Mouse (Mus musculus): Measurements from ENCODE around the gene Unc5c.

The Unc5c gene

DNA sequence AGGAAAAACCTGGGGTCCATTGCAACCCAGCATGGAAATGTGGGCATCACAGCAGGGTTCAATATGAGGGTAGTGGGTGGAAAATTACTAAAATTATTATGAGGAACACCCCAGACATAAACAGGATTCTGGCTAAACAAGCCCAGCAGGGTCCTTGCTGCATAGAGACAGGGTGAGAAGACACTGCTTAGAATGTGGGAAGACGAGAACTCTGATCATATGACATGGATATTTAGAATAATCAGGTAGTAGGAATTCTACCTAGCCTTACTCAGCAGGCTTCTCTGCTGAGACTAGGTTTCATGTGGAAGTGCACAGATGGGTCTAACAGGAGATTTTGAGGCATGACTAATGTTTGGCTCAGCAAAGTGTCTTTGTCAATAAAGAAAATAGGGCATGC lies 131.9 kb downstream of the Unc5c start:
- DNase-seq (ENCODE audit: low read depth, low spot score): no peak

DNA sequence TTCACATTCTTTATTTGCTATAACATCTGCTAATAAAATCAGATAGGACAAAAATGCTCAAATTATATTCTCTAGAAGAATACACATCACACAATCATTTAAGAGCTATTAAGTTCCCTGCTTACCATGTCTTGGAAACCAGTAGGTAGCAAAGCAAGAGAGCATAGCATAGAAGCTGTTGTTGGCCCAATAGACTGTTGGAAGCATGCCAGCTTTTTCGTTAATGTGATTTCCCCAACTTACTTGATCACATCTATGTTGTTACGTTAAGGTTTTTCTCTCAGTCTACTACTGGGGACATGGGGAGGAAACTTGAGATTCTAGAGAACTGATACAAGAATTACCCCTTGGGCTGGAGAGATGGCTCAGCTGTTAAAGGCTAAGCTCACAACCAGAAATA lies 133.0 kb downstream of the Unc5c start:
- DNase-seq (ENCODE audit: low read depth, low spot score): no peak

DNA sequence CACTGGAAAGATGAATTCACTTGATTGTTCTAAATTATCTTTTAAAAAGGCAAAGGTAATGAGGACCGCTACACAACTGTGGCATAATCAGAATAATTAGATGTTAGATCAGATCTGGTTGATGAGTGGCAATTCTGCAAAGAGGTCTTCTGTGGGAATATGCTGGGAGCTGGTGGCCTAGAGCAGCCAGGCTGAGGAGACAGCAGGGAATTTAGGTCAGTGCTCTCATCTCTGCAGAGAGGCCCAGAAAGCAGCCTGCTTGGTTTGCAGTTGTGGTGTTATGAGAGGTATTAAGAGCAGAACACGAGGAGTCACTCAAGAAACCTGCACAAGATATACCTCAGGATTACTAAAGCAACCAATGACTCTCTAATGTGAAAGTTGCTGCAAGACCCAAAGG lies 133.9 kb downstream of the Unc5c start:
- DNase-seq (ENCODE audit: low read depth, low spot score): no peak

DNA sequence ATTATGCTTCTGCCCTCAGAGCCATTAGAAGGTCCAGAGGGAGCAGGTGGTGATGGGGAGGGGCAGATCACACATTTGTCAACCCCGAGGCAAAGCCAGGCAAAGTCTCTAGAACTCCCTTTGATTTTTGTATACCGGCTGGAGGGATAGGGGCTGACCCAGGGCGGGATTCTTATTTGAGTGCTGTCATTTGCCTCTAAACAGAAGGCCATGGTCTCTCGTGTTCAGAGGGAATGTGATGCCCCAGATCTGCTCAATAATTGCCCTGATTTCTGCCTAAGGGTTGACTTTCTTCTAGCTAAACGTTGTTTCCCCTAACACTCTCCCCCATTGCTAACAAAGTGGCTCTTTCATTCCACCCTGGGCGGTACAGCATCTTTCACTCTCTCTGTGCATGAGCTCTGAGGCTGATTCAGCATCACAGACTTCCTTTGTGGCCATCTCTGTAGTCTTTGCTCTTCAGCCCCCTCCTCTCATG lies 136.1 kb downstream of the Unc5c start:
- DNase-seq (ENCODE audit: low read depth, low spot score): no peak

- DNase-seq (ENCODE audit: low read depth, low spot score): no peak
Observed at GRCm38 (mm10) chr3:141616718-141617117, 151.7 kb downstream of the Unc5c start.

- no peak for DNase-seq (ENCODE audit: low read depth, low spot score)
Observed at GRCm38 (mm10) chr3:141618675-141619074, 153.7 kb downstream of the Unc5c start.

GRCm38 (mm10) chr3:141621496-141621895 lies 156.5 kb downstream of the Unc5c start:
- no peak for DNase-seq (ENCODE audit: low read depth, low spot score)

- DNase-seq (ENCODE audit: low read depth, low spot score): no peak
Observed at GRCm38 (mm10) chr3:141626935-141627638, 162.1 kb downstream of the Unc5c start.

GRCm38 (mm10) chr3:141627639-141627977 lies 162.6 kb downstream of the Unc5c start:
- DNase-seq (ENCODE audit: low read depth, low spot score): no peak

DNA sequence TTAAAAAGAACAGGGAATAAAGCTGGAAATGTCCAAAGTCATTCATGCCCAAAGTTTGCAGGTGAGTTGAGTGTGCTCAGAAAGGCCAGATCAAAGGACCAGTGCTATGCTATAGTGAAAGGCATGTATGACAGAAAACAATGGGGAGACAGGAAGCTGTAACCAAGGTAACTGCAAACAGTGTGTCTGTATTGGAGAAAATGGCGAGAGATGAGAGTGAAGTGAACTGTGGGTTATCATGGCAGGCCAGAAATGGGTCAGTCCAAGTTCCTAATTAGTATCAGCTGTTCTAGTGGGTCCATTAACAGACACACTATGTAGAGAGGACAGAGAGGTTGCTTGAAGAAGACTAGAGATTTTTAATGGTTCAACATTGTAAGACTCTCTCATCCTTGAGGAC lies 164.4 kb downstream of the Unc5c start:
- DNase-seq (ENCODE audit: low read depth, low spot score): no peak

GRCm38 (mm10) chr3:141637900-141638299 lies 172.9 kb downstream of the Unc5c start:
- no peak for DNase-seq (ENCODE audit: low read depth, low spot score)

- DNase-seq (ENCODE audit: low read depth, low spot score): no peak
Observed at GRCm38 (mm10) chr3:141644264-141644663, 179.2 kb downstream of the Unc5c start.

GRCm38 (mm10) chr3:141646588-141646987 lies 181.6 kb downstream of the Unc5c start:
- no peak for DNase-seq (ENCODE audit: low read depth, low spot score)

- no peak for DNase-seq (ENCODE audit: low read depth, low spot score)
Observed at GRCm38 (mm10) chr3:141650658-141651057, 185.6 kb downstream of the Unc5c start.

- no peak for DNase-seq (ENCODE audit: low read depth, low spot score)
Observed at GRCm38 (mm10) chr3:141653915-141654314, 188.9 kb downstream of the Unc5c start.

DNA sequence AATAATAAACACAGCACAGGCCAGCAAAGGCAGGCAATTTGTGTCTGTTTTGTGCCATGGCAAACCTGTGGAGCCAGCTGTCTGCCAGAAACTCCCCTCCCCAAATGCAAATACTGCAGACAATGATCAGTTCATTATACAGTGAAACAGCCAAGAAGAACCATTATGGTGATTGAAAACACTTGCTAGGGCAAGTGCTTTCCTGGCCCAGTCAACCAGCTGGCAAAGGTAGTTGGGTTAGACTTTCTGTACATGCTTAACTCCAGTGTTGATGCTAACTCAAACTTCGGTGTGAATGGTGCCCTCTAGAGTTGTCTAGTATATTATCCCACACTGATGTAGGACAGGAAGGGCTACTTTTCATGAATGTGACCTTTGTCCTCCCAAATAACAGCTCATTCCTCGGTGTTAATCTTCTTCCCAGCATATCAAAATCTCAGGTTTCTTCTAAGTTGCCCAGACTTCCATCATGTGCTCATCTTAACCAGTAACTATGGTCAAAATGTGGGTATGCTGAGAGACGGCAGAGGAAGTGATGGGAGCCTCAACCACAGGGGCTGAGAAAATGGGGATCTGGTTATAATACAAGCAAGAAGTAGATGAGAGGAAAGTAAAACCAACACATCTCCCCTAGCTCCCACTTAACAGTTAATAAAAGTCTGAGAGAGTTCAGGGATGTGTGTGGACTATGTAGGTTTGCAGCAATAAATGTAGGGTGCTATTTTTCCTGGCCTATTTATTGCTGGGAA lies 194.2 kb downstream of the Unc5c start:
- no peak for DNase-seq (ENCODE audit: low read depth, low spot score)

DNA sequence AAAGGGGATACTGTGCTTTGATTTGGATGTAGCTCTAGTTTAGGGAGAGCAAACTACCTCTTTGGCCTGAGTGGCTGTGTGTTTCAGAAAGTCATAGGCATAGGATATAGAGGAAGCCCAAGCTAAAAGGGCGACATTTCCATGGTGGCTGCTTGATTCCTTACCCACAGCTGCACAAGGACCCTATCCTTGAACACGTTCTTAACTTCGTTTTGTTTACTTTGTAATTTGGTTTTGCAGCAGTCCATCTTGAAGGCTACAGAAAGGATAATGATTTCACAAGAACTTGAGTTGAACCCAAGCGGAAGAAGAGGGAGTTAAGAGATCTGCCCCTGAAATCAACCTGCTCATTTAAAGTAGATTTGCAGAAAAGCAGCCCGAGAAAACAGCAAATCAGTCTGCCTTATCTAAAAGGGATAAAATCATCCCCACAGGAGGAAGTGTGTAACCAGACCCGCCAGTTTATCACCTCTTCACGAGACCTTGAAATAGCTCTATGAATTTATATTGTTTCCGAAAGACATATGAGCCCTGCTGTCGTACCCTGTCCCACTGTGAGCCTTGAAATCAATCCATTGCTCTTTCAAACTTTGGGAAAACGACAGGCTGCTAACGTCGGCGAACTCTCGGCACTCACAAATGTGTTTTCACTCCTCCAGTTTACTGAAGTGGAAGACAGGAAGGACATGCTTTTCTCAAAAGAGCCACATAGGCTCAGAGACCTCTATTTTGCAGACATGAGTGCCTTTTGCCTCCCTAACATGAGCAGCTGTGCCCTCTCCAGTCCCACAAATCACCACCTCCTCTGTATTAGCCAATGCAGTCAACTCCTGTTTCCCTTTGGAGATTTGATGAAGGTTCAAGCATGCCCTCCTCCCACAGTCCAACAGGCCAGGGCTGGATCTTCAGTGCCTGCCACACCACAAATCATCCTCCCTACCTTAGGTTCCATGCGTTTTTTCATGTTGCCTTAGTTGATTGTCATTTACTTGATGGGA lies 195.3 kb downstream of the Unc5c start:
- DNase-seq (ENCODE audit: low read depth, low spot score): peak; percentile 13

GRCm38 (mm10) chr3:141689113-141689512 lies 224.1 kb downstream of the Unc5c start:
- DNase-seq (ENCODE audit: low read depth, low spot score): no peak

DNA sequence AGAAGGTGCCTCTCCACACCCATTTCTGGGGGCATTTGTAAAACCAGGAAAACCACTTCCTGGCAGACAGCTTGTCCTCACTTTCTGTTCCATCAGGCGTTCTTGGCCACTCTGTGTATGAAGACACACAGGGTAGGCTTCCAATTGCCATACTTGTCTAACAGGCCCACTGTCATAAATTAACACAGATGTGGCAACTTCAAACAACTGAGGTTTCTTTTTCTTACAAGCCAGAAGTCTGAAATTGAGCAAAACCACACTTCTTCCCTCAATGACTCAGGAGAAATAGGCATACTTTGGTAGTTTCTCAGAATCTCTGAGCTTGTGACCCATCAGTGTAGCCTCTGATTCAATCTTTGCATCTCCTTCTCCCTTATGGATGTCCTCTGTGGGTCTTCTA lies 225.7 kb downstream of the Unc5c start:
- no peak for DNase-seq (ENCODE audit: low read depth, low spot score)

DNA sequence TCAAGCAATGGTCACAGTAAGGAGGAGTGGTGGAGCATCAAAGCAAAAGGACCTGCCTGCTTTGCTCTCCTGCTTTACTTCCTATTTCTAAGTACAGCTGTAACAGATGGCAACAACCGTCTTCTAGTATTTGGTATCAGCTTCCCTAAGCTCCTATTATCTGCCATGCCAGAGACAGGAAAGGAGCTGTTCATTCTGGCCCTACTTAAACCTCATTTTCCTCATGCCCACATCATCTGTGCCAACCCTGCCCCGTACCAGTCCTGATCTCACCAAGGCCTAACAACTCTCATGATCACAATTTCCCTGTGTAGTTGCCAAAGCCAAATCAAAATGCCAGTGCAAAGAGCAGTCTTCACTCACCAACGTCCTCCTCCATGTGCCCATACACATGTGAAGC lies 226.4 kb downstream of the Unc5c start:
- no peak for DNase-seq (ENCODE audit: low read depth, low spot score)

DNA sequence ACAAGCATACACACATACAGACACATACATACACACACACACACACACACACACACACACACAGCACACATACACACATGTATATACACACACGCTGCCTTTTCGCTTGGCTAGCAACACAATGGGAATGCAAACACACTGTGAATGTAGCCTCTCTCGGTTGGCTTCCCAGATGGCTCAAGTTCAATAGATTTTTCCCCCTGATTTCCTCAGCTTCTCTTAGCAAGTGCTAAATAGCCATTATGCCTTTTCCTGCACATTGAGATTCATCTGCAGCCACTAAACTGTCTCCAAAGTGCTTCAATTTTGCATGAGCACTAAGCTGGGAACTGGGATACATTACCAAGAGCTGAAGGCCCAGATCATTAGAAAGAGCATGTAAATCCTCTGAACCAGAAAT lies 226.8 kb downstream of the Unc5c start:
- DNase-seq (ENCODE audit: low read depth, low spot score): no peak

DNA sequence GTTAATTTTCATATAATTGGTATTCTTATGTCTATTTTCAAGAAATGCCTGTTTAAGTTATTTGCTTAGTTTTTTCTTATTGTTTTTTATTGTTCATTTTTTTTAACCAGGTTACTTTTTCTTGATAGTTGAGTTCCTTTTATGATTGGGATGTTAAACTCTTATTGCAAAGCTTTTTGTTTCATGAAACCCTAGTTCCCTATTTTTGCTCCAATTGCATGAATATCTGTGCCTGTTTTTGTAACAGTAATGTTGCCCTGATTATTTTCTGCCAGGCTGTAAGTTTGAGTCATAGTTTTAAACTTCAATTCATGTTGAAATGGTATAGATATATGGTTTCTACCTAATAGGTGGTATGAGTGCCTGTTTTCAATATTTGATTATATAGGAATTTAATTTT lies 234.2 kb downstream of the Unc5c start:
- no peak for DNase-seq (ENCODE audit: low read depth, low spot score)

Measured in embryo, embryonic 11.5 days (tissue).